Mouse (Mus musculus) heart, postnatal 0 days (tissue): ENCODE results near the gene Inhba. TPM values are rescaled to one million over a fixed set of nuclear protein-coding genes. Genes with fewer than 3 reads are reported as not detected.

Source experiments
- ATAC-seq: fragments of 200-750 bp; cut with Nextera tagmentation; 2 replicates; pipeline ENCODE4 v1.8.0; 2017; ENCODE audit warnings: low read depth, moderate number of reproducible peaks, moderate library complexity; ENCODE audit not compliant: insufficient read depth
- DNase-seq: peaks from one replicate; pipeline ENCODE4 v3.0.0-alpha.2; 2016; ENCODE audit warnings: low spot score
- H3K27ac ChIP-seq: fragments of 300-500 bp; sonication (generic); 2 replicates; pipeline ENCODE4 v1.5.1; 2014; ENCODE audit warnings: low read depth, mild to moderate bottlenecking
- H3K27me3 ChIP-seq: fragments of 300-500 bp; sonication (generic); 2 replicates; pipeline ENCODE4 v1.6.1; 2014; ENCODE audit warnings: low read length, mixed read lengths; ENCODE audit not compliant: control insufficient read depth, insufficient read depth
- H3K36me3 ChIP-seq: fragments of 300-500 bp; sonication (generic); replicated peaks from 2 replicates; pipeline ENCODE4 v1.6.1; 2014; ENCODE audit warnings: low read length, mixed read lengths; ENCODE audit not compliant: control insufficient read depth, insufficient read depth
- H3K4me1 ChIP-seq: fragments of 300-500 bp; sonication (generic); 2 replicates; pipeline ENCODE4 v1.6.1; 2014; ENCODE audit warnings: antibody characterized with exemption; ENCODE audit not compliant: control insufficient read depth, insufficient read depth
- H3K4me2 ChIP-seq: fragments of 300-500 bp; sonication (generic); 2 replicates; pipeline ENCODE4 v1.6.1; 2014; ENCODE audit warnings: low read depth, mild to moderate bottlenecking, low read length, moderate library complexity
- H3K4me3 ChIP-seq: fragments of 300-500 bp; sonication (generic); 2 replicates; pipeline ENCODE4 v1.5.1; 2014; ENCODE audit warnings: low read depth, low read length
- H3K9ac ChIP-seq: fragments of 300-500 bp; sonication (generic); replicated peaks from 2 replicates; pipeline ENCODE4 v1.6.1; 2014; ENCODE audit warnings: low read depth, low read length, mixed read lengths
- H3K9me3 ChIP-seq: fragments of 300-500 bp; sonication (generic); replicated peaks from 2 replicates; pipeline ENCODE4 v1.6.1; 2016; ENCODE audit warnings: low read length; ENCODE audit not compliant: control insufficient read depth
- CTCF ChIP-seq: IDR thresholded peaks from 2 replicates; pipeline ENCODE4 v1.5.1; 2016; ENCODE audit warnings: antibody characterized with exemption, control low read depth, low read depth
- EP300 ChIP-seq: IDR thresholded peaks from 2 replicates; pipeline ENCODE4 v1.6.1; 2016; ENCODE audit warnings: antibody characterized with exemption, low read depth
- WGBS: fragments of 180-500 bp; shearing (Covaris S2); extraction: QIAGEN DNeasy Blood & Tissue Kit; methylation state at CpG from one replicate; pipeline ENCODE4 v1.1.7; 2014; 5-methylcytosine and 5-hydroxymethylcytosine counted together
- polyA plus RNA-seq: library from polyadenylated mRNA; unstranded; fragments of >200 nt; fragmentation: Nextera tagmentation; extraction: Ambion mirVana; gene quantifications from 2 replicates; pipeline ENCODE4 v1.2.1, GENCODE M21; 2015
- total RNA-seq: library from RNA; depleted of rRNA; stranded (reverse); fragments of >200 nt; gene quantifications from 2 replicates; pipeline ENCODE4 v1.2.3, GENCODE M21; 2014; ENCODE audit warnings: low replicate concordance

The Inhba gene
- total and polyA plus RNA-seq, 2 experiments from 2014 or later = 2.6 to 8.0 TPM

DNA sequence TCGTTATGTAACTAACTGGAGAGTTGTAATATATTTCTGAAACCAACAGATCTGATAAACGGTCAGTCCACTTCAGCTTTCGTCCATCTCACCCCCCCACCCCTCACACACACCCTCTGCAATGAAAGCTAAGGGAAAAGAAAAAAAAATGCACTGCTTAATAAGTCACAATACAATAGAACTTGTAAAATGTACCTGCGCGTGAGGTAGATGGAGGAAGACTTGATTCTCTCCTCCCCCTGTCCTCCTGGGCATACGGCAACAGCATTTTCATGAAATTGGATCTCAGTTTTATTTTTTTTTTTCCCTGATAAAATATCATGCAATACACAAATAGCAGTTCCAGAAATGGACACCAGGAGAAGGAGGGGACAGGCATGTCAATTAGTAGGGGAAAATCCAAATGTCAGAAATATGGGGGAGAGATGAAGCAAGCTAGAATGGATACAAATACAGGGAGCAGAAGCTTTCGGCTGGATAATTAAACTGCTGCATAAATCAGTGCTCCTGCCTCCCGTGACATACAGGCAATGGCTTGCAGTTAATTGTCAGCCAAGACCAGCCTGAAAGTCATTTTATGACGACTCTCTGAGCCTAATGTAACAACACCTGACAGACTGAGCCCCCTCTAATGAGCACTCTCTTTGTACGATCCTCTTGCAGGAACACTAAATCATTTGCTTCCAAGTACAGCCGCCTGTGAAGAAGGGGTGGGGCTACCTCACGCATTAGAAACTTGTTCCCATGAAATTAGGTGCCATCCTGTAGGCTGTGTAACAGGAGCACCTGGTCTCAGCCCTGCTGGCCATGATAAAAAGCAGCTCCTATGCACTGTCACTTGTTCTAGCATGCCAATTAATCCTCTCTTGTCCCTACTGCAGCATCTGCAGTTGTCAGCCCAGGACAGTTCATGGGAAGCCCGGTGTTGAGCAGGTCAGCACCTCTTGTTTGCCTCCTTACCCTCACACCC, 11.7 kb downstream of the Inhba start:
- WGBS = 60% methylated on average over 13 of the region's 13 CpGs
- no peaks in the 10 kb centered on the region for H3K27me3 ChIP-seq
- H3K9me3 ChIP-seq = no peaks in the 10 kb centered on the region
- ATAC-seq = no peak
- no peak overlapping the region for H3K4me3 ChIP-seq
- DNase-seq = no peak
- H3K27ac ChIP-seq = no peak overlapping the region
- peaks cover 6% of the 10 kb centered on the region; the same call in 1 of the 2 replicates for H3K36me3 ChIP-seq
- no peak overlapping the region for H3K4me2 ChIP-seq
- H3K9ac ChIP-seq = no peak overlapping the region
- H3K4me1 ChIP-seq = no peaks in the 10 kb centered on the region
- TF ChIP-seq CTCF (peak; percentile 42), EP300 (no peak)

DNA sequence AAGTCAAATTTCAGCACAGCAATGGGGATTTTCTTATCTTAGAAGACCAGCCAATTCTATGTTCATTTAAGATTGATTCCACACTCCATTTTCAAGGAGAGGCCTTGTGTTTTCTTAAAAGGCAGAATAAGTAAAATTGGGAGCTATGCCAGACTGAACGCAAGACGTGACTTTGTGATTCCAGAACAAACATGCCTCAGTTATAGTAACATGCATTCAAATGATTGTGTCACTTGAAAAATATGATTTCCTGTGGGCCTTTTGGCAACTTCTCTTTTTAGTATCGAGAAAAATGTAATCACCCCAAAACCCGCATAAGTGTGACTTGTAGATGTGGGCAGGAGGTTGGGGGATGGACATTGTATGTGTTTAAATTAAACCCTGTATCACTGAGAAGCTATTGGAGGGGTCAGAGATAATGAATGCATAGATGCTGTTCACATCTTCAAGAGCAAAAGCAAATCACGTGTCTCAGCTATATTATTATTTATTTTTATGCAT, 19.0 kb downstream of the Inhba start:
- 55% methylated on average over 5 of the region's 5 CpGs for WGBS
- H3K4me2 ChIP-seq = no peak overlapping the region
- DNase-seq = no peak
- no peak overlapping the region for H3K27ac ChIP-seq
- H3K9me3 ChIP-seq = no peaks in the 10 kb centered on the region
- H3K4me1 ChIP-seq = no peaks in the 10 kb centered on the region
- no peak for TF ChIP-seq CTCF
- TF ChIP-seq EP300 = no peak
- H3K27me3 ChIP-seq = no peaks in the 10 kb centered on the region
- H3K9ac ChIP-seq = no peak overlapping the region
- H3K4me3 ChIP-seq = no peak overlapping the region
- no peak for ATAC-seq
- peaks cover 6% of the 10 kb centered on the region; the same call in 1 of the 2 replicates for H3K36me3 ChIP-seq

DNA sequence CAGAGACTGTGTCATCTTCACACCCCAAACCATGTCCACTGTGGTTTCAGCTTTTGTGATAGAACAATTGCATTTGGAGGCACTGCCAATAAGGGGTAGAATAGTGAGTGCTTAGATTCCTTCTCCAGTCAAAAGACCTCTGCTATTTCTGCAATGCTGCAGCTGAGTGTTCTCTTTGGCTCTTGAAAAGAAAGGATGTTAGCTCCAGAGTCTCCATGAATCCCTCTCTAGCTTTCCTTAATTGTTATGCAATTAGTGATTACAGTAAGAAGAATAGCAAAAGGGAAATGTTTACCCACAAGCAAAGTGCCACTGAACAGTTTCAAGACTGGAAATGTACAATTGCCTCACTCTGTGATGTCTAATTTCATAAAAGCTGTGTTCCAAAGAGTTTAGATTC, 20.8 kb downstream of the Inhba start:
- Histone ChIP-seq H3K27ac (no peak overlapping the region), H3K4me1 (no peaks in the 10 kb centered on the region), H3K9me3 (no peaks in the 10 kb centered on the region), H3K27me3 (no peaks in the 10 kb centered on the region), H3K36me3 (no peaks in the 10 kb centered on the region), H3K4me2 (no peak overlapping the region), H3K4me3 (no peak overlapping the region), H3K9ac (no peak overlapping the region)
- DNase-seq (no peak), ATAC-seq (no peak)
- TF ChIP-seq EP300 (no peak), CTCF (no peak)

DNA sequence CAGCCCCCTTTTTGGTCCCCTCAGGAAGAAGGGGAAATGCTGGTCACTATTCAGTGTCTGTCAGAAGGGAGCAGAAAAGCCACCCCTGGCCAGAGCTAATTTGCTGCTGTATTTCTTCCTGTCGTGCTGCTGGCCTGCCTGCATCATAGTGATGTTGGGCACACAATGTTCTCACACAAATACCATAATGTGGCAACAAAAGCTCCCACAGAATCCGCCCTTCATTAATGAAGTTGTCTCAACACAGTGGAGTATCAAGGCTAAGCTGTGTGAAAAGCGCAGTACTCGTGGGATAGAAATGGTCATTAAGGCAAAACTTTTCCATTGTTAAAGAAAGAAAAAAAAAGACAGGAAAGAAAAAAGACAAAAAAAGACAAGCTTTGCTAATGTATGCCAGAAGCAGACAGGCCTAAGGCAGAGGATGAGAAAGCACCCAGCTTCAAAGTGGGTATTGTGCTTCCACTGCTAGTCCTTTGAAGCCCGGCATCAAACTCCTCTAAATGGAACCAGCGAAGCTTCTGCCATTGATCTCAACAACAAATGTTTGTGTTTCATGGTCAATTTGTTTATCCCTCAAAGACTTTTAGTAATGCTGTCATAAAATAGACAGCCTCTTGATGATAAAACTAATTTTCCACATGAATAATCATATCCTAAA, 21.4 kb downstream of the Inhba start:
- H3K27me3 ChIP-seq = no peaks in the 10 kb centered on the region
- no peak overlapping the region for H3K9ac ChIP-seq
- H3K4me3 ChIP-seq = no peak overlapping the region
- 75% methylated on average over 6 of the region's 6 CpGs for WGBS
- DNase-seq (no peak), ATAC-seq (no peak)
- no peaks in the 10 kb centered on the region for H3K9me3 ChIP-seq
- H3K36me3 ChIP-seq = no peaks in the 10 kb centered on the region
- no peak overlapping the region for H3K4me2 ChIP-seq
- no peaks in the 10 kb centered on the region for H3K4me1 ChIP-seq
- no peak for TF ChIP-seq CTCF
- TF ChIP-seq EP300 = no peak
- no peak overlapping the region for H3K27ac ChIP-seq

DNA sequence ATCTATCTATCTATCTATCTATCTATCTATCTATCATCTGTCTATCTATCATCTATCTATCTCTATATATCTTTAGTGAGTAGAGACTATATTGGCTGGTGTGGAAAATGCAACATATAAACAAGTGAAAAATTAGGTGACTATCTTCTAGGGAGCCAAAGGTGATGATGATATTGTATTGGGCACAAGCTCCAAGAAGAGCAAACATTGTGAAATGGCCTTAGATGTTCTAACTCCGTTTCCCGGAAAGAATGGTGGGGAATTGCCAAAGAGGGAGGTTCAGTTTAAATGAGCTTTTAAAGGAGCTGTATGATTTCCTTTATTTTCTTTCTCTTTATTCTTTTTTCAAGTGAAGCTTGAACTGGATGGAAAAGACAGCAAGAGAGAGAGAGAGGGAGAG, 57.4 kb downstream of the Inhba start:
- 80% methylated on average over 2 of the region's 2 CpGs for WGBS
- Histone ChIP-seq H3K9ac (no peak overlapping the region), H3K4me2 (no peak overlapping the region), H3K4me3 (no peak overlapping the region), H3K27me3 (no peaks in the 10 kb centered on the region), H3K4me1 (no peaks in the 10 kb centered on the region), H3K36me3 (no peaks in the 10 kb centered on the region), H3K27ac (no peak overlapping the region), H3K9me3 (no peaks in the 10 kb centered on the region)
- TF ChIP-seq EP300 (no peak), CTCF (no peak)
- DNase-seq = no peak
- no peak for ATAC-seq
